Mouse (Mus musculus) left cerebral cortex, adult 11 months (tissue): Measurements from ENCODE around the gene Lrrc8b.

ENCODE experiments used
- DNase-seq: peaks from one replicate; pipeline ENCODE4 v3.0.0; 2022; ENCODE audit warnings: low spot score

The Lrrc8b gene

DNA sequence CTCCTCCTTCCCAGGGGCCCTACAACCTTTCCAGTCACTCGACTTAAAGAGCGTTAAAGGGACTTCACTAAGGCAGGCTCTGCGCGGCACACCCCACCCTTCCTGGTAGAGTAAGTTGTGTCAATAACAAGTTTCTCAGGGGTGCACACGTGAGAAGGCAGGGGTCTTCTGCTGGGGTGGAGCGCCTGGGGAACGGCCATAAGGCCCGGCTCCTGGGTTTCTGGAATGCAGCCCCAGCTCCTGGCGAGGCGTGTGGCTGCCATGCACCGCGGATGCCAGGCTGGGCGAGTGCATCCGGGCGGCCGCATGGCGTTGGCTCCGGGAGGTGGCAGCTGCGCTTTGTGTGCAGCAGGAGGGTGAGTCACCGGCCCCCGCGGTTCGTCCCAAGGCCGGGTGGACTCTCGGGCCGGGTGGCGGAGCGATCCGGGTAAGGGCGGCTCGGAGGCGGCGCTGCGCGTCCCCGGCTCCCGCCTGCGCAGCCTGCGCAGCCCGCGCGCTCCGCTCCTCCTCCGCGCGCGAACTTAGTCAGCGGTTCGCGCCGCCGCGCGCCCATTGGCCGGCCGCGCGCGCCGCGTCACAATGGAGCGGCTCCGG, at the start of gene Lrrc8b:
Gene Lrrc8b, plus strand, starts transcription at position 578 of the 594 bp plus-strand sequence.
- DNase-seq: peak; percentile 78

DNA sequence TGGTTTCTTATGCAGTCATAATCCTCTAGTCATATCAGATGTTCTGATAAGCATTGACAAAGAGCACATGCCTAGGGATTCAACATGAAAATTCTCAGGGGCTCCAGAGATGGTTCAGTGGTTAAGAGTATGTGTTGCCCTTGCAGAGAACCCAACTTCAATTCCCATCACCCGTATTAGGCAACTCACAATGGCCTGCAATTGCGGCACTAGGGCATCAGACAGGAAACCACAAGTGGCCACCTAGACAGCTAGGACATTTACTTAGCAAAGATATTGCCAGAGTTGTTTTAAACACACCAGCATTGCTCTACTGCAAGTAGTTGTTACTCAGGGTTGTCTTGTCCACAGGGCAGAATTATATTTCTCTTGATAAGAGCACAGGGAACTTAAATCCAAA, 34.1 kb upstream of the Lrrc8b start:
- DNase-seq: no peak

DNA sequence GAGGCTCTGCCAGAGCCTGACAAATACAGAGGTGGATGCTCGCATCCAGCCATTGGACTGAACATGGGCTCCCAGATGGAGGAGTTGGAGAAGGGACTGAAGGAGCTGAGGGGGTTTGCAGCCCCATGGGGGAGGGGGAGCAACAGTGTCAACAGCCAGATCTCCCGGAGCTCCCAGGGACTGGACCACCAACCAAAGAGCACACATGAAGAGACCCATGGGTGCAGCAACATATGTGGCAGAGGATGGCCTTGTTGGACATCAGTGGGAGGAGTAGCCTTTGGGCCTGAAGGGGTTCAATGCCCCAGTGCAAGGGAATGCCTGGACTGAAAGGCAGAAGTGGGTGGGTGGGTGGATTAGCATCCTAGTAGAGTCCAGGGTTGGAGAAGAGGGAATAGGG, 25.2 kb upstream of the Lrrc8b start:
- DNase-seq: no peak

DNA sequence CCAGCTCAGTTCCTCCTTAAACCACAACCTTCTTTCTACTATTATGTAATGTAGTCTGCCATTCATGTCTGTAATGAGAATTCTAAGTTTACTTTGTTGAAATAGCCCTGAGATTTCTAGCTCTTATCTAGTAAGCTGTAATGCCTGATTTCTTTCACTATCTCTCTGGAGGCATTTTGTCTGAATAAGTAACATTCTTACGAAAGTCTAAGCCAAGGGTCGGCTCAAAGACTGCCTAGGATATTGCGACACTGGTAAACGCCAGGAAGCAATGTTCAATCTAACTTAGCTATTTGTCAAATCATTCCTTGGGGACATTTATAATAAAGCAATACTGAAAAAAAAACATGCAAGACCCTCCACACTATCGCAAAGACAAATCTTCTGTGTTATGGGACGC, 21.8 kb upstream of the Lrrc8b start:
- DNase-seq: no peak

GRCm38 (mm10) chr5:105395188-105395587, 20.4 kb upstream of the Lrrc8b start:
- no peak for DNase-seq

DNA sequence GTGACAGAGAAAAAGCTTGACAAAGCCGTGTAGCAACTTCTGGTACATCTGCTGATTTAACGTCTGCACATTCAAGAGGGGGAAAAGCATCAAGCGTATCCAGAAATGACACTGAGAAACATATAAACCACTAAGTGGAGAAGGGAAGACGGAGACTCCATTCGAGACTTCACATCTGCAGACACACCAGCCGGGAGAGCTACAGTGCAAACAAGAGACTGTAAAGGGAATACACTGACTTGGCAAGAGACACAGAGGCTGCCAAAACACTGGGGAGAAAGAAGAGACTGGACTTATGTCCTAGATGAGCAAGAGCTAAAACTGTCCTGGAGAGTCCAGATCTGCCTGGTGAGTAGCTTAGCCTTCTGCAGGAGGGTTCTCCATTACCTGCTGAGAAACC, 16.6 kb upstream of the Lrrc8b start:
- DNase-seq: no peak

DNA sequence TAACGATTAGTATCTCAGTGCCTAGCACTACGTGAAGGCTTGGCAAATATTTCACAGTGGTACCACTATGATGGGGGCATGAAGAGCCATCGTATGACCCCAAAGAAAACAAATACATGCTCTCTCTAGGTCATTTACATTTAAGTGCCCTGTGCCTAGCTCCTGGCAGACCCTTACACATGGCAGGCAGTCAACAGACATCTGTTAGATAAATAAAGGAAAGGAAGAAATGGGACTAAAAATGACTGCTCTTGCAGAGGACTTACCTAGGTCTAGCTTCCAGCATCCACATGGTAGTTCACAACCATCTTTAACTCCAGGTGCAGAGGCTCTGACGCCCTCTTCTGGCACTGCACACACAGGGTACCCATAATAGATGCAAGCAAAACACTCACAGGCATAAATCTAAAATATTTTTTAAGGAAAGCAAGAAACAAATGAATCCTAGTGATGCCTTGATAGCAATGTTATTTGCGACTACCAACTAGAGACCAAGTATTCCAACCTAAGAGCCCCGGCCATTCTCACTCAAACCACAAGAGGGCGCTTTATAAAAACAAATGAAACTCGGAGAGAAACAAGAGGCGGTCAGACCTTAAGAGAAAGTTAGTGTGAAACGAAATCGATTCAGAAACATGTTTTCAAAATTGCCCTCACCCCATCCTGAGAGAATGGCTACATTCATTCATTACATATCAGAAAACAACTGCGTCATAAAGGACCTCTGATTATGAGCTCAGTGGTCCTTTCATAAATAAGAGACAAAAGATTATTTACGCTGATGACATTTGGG, 15.7 kb upstream of the Lrrc8b start:
- peak; percentile 76 for DNase-seq

- peak; percentile 48 for DNase-seq
Measured at GRCm38 (mm10) chr5:105400424-105401375, 14.9 kb upstream of the Lrrc8b start.

GRCm38 (mm10) chr5:105401536-105401935, 14.0 kb upstream of the Lrrc8b start:
- no peak for DNase-seq

DNA sequence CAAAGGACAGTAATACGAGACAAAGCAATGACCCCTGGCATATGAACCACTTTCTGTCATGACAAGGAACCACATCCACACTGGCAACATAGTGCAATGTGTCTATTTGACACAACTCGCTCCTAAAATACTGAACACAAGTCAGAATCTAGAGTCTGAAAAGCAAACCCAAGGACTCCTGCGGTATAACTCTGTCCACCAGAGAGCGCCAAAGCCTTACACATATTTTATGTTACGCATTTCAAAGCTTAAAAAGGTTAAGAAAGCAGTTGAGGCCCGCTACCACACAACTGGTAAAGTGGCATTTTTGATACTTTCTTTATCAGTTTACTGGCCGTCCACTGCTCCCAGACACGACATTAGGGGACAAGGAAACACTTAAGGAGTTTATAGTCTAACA, 10.6 kb upstream of the Lrrc8b start:
- DNase-seq: peak; percentile 73

DNA sequence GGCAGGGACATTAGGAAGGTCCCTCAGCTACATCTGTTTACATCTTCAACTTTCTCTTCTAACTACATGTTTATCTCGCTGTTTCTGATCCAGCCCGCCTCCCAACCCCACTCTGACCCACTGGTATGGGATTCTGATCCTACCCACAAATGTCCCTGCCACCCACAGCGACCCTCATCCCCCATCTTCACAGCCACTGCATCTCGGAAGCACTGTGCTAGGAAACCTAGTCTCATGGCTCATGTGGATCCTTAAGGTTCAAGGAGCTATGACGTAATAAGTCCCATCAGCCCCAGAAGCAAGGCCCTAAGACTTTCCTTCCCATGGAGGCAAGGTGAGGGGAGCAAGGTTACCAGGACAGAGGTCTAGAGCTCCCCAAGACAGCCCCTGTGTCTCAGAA, 7.9 kb upstream of the Lrrc8b start:
- no peak for DNase-seq

- no peak for DNase-seq
Measured at GRCm38 (mm10) chr5:105409092-105409491, 6.5 kb upstream of the Lrrc8b start.

DNA sequence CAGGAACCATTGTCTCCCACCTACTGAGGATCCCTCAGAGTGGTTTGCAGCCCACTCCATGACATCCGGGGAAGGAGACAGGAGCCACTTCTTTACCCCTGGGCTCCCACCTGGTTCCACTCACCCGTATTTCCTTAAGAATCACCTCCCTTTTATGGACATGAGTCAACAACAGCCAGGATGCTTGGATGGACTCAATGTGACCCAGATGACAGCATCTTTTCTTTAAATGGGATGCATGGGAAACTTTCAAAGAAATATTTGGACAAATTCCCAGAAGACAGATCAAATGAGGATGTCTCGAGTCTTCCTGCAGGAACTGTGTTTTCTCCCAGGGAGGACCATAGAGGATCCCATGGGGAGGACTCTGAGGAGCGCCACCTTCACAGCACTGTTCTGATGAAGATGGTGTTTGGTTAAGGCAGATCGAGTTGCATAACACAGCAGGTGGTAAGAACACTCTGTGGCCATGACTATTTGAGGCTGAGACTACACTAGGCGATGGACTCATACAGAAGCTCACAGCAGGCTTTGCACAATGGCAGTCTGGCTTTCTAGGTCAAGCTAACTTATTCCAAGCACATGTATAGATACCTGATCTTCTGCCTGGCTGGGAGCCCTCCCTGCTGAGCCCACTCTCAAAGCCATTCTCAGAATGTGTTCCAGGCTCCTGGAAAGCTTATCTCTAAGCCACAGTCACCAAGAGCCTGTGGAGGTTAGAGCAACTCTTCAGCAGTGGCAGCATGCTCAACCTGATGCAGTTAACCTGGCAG, 4.9 kb upstream of the Lrrc8b start:
- no peak for DNase-seq

- DNase-seq: no peak
Measured at GRCm38 (mm10) chr5:105411294-105411570, 4.3 kb upstream of the Lrrc8b start.

GRCm38 (mm10) chr5:105411768-105412167, 3.8 kb upstream of the Lrrc8b start:
- no peak for DNase-seq

- DNase-seq: no peak
Measured at GRCm38 (mm10) chr5:105412634-105413033, 2.9 kb upstream of the Lrrc8b start.

DNA sequence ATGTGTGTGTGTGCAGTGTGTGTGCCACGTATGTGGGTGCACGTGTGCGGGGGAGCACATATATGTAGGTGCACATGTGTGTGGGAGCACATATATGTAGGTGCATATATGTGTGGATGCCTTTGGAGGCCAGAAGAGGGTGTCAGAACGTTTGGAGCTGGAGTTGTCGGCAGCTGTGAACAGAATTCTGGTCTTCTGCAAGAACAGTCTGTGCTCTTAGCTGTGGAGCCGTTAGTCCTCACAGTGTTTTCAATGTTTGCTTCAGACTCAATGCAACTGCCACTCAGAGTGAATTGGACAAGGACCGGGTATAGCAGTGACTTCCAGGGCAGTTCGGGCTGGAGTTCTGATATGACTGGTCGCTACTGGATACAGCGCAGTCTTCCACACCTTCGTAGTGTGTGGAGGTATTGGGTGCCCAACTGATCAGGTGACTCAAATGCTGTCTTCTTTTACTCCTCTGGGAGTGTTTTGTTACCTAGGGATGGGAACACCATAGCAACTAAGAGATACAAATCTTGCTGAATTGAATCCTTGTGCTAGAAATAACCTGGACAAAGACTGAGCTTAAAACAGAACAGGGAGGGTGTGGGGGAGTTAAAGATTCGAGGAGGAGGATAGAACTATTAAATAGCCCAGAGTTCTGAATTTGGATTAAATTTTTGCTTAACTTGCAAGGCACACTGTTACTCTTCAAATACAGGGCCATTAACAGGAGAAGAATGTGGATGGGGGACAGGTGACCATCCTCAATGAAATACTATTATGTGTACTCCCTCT, 1.0 kb upstream of the Lrrc8b start:
- DNase-seq: no peak

DNA sequence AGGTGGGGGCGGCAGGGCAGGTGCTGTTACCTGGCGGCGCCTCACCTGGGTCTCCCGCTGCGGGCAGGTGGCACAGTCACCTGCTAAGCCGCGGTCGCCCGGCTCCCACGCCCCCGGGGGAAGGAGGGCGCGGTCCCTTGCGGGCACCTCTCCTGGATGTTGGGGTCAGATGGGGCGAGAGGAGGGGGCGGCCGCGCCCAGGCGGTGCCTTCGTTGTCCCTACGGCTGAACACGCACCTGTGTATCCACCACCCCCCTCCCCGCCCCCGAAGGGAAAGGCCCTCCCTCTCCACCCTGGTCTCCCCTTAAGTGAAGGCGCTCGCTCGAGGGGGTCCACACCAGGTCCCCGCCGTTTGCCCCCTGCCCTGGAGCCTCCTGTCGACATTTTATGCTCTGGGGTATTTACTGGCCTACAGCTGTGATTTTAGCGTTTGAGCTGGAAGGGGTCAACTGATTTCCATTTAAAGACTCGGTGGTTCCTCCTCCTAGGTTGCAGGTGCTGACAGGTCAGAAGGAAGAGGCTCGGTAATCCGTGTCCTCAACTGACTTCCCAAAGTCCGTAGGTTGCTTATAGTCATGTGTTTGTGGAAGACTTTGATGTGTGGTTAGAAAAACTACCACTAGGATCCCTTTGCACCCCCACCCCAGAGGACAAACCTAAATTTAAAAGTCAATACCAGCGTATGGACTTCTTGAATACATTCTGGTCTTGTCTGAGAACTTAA, 538 bp downstream of the Lrrc8b start:
- DNase-seq: no peak

DNA sequence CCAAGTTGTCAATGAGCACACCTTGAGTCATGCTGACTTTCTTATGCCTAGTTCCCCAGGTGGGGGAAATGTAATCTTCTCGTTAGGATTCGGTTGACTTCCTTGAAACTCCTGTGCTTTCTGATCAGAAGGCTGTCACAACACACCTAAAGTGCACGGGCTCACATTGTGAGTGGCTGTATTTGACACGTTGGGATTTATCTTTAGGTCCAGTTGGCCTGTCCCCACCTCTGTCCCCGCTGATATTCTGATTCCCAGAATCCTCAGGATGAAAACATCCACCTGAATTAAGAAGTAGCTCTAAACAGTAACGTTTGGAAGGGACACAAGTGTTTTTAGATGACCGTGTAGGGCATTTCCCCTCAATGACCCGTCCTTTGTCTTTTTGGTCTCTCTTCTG, 1.6 kb downstream of the Lrrc8b start:
- no peak for DNase-seq

DNA sequence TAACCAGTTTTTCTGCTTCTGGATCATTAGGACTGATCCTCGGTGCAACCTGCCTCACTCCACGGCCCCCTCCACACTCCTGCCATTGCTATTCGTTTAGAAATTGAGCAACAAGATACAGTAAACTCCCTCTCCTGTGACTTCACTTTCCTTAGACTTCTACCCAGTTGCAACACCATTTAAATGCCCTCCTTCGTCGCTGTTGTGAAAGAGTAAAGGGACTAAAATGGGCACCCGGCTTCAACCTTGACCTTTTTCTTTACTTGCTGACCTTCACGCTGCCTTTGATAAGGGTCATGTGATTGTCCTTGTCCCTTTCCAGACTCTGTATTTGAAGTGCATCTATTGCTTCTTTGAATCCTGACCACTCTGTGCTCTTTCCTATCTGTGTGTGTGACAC, 2.8 kb downstream of the Lrrc8b start:
- DNase-seq: no peak

- no peak for DNase-seq
Measured at GRCm38 (mm10) chr5:105418851-105419250, 3.3 kb downstream of the Lrrc8b start.
